Mouse (Mus musculus) c-Kit-negative CD71-positive TER-119-positive erythroid progenitor cells, embryonic 14.5 days (primary cell): Measurements from ENCODE around the gene Nubp1.

ENCODE experiments used
- DNase-seq: peaks from one replicate; pipeline ENCODE4 v3.0.0-alpha.2; 2013; ENCODE audit warnings: low read depth, low spot score

Nubp1 gene

GRCm38 (mm10) chr16:10417723-10418259 lies 6.0 kb downstream of the Nubp1 start:
- no peak for DNase-seq

DNA sequence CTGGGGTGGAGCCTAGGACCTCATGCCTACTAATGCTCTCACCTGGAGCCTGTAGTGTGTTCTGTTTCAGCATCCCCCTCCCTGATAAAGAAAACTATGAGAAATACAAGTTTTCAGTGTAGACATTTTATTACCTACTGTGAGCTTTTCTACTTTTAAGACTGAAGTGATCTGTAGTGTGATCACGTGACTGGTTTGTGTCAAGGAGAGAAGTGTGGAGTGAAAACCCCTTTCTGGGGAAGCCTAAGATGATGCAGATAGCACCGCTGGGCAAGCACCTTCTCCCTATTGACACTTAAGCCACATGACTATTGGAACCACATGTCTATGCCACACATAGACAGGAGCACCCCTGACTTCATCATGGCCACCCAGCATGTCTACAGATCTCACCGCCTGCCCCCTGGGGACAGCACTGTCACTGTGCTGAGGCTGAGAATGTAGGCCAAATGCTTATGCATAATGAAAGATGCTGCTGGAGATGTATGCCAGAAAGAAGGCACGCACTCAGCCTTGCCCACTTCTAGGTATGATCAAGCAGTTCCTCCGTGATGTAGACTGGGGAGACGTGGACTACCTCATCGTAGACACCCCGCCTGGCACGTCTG lies 8.8 kb downstream of the Nubp1 start:
- DNase-seq = no peak

DNA sequence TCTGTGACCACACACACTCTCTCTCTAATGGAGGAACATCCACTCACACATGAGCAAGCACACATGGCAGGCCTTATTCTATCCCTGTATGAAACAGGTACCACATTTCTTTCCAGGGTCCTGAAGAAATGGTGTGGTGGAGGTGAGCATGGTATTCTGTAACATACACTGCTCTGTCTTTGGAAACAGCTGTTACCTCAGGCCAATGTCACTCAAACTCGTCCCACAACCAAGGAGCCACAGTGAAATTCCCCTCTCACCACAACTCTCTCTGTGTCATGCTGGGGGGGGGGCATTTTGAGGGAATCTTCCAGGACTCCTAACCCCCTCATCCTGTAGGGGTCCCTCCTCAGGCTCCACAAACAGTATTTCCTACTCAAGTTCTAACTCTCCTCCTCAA lies 20.2 kb downstream of the Nubp1 start:
- DNase-seq = no peak

DNA sequence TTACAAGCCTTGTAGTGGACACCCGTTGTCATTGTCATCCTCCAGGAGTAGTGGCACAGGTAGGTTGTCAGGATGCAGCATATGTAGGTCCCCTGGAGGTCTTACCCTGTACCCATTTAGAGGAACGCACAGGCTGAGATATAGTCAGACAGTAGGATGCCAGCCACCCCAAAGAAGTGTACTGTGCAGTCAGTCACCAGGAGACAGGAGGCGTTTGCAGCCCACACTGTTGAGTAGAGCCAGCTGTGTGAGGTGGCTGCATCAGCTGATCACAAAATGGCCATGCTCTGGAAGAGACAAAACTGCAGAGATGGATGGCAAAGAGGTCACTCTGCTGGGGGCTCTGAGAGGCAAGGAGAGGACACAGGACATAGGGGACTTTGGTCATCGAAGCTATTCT lies 20.6 kb downstream of the Nubp1 start:
- DNase-seq = no peak

- no peak for DNase-seq
These were observed 21.6 kb downstream of the Nubp1 start for GRCm38 (mm10) chr16:10433344-10433743.

DNA sequence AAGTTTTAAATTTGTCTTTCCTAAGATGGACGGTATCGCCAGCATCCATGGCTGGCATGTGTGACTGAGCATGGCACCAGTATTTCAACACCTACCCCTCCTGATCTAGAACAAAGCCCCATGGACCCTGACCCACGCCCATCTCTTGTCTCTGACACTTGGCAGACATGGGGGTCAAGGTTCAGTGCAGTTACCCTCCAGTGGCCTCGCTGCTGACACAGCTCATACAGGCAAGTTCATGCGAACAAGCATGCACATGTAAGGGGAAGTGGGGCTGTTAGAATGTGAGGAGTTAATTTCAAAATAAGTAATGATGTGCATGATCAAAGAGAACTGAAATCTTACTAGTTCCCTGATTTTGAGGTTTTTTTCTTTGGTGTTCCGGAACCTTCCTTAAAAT lies 24.4 kb downstream of the Nubp1 start:
- no peak for DNase-seq

DNA sequence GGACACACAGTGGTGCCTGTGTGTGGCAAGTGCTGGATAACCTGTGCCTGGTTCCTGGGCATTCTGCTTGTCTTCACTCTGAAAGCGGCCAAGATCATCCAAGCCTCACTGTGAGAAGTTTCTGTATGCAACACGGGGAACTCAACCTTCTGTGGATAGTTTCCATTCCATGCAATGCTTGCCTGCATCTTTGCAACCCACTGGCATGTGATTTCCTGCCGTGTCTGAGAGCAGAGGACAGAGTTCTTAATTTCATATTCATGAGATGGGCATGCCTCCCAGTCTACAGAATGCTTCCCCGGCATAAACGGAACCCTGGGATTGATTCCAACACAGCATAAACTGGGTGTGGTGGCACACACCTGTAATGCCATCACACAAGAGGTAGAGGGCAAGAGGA lies 26.3 kb downstream of the Nubp1 start:
- DNase-seq = no peak

DNA sequence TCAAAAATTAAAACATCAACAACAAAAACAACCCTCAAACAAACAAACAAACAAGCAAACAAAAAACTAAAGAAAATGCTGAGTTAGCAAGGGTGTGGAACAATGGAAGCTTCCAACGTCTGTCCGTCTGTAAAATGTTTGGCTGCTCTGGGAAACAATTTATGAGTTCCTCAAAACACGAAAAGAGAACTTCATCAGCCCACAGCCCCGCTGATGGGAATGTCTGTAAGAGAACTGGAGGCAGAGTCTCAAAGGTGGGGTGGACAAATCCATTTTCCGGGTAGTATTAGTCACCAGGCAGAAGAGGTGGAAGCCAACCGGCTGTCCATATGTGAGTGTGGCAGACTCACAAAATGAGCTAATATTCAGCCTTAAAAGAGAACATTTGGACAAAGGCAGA lies 29.6 kb downstream of the Nubp1 start:
- no peak for DNase-seq

DNA sequence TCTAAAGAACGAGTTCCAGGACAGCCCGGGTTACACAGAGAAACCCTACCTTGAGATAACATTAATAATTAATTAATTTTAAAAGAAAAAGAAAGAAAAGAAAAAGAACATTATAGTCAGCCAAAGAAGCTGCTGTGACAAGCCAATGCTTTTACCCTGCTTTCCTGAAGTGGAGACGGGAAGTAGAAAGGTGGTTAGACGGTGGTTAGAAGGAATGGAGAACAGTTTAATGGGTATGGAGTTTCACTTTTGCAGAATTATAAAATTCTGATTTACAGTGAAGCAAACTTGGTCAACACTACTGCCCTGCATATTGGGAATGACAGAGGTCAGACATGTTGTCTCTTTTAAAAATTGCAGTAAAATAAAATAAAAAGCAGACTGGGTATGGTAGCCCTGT lies 30.0 kb downstream of the Nubp1 start:
- DNase-seq = no peak

DNA sequence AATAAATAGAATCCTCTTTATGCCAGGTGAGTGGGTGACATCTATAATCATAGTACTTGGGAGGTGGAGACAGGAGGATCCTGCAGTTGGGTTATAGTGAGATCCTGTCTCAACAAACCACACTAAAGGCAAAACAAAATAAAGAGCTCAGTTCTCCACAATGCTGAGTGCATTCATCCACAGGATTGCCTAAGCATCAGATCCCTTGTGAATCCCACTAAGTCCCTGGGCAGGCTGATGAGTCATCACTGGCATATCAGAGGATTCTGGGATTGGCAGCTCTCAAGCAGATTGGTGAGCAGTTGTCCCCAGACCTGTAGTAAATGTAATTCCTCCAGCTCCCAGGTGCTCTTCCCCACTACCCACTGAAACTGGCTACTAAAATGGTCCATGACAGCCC lies 32.0 kb downstream of the Nubp1 start:
- DNase-seq = no peak

- no peak for DNase-seq
These were observed 35.0 kb downstream of the Nubp1 start for GRCm38 (mm10) chr16:10446573-10447263.

DNA sequence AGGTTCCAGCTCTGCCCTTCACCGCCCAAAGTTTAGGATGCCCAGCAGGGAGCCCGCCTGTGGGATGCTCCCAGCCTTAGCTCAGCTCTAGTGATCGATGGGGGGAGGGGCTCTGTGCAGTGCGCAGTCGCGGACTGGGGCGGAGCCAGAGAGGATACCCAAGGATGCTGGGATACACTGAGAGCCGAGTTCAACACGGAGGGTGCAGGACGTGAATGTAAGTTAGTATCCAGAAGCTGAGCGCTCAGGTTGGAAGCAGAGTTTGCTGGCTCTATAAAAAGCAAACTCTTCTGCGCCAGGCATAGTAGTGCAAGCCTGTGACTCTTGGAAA lies 35.5 kb downstream of the Nubp1 start, which contains the start of gene Tvp23a:
Gene Tvp23a (minus strand): TSS at position 99 of the 331 bp plus-strand sequence.
- no peak for DNase-seq

GRCm38 (mm10) chr16:10447781-10448180 lies 36.0 kb downstream of the Nubp1 start:
- DNase-seq = no peak

GRCm38 (mm10) chr16:10448931-10449330 lies 37.2 kb downstream of the Nubp1 start:
- DNase-seq = no peak

DNA sequence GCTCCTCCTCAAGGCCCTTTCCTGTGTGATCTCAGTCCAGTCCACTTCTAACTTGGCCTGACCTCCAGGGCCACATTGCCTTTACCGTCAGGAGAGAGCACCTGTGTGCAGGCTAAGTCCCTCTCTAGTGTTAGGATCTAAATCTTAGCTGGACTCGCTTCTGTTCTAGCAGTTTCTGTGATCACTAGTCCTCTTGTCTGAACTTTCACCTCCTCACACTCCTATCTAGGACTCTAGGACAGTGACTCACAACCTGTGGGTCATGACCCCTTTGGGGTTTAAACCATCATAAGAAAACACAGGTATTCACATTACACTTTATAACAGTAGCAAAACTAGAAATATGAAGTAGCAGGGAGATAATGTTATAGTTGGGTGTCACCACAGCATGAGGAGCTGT lies 40.2 kb downstream of the Nubp1 start:
- DNase-seq = no peak

- DNase-seq = no peak
These were observed 40.7 kb downstream of the Nubp1 start for GRCm38 (mm10) chr16:10452445-10452896.

DNA sequence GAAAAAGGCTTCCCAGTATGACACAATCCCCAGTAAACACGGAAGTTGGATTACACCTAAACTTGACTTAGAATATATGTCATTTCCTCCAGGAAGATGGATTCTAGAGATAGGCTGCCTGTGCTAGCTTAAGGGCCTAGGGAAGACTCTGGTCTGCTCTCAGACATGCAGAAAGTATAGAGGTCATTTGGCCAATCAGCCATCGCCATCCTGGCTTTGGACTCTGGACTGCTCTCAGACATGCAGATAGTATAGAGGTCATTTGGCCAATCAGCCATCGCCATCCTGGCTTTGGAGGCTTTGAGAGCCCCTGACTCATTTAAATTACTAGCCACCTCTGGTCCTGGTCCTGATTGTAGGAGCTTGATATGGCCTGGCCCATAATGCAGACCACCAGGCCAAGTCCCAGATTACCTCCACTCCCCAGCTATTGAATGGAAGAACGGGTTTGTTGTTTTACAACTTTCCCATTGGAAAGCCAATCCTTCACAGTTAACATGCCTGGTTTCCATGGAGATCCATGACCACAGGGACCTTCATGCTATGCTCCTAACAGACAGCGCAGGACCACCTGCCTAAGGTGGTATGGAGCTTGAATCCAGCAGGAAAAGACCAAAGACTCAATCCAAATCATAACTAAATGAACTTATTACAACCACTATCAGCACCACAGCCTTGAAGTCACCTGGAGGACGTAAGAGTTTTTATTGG lies 42.3 kb downstream of the Nubp1 start:
- DNase-seq = no peak

GRCm38 (mm10) chr16:10454583-10454974 lies 42.8 kb downstream of the Nubp1 start:
- DNase-seq = no peak

DNA sequence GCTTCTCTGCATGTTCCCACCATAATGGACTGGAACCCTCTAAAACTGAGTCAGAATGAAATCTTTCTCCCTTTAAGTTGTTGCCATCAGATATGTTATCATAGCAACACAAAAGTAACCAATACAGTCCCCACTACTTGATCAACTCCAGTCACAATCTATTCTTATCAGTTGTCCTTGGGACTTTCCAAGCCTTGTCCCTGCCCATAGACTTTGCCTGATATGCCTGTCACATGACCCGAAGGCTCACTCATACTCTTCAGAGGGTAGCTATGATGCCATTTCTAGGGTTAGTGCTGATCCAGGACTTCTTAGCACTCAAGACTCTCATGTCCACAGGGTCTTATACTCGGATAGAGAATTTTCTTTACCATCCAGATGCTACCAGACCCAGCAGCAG lies 48.4 kb downstream of the Nubp1 start:
- no peak for DNase-seq

DNA sequence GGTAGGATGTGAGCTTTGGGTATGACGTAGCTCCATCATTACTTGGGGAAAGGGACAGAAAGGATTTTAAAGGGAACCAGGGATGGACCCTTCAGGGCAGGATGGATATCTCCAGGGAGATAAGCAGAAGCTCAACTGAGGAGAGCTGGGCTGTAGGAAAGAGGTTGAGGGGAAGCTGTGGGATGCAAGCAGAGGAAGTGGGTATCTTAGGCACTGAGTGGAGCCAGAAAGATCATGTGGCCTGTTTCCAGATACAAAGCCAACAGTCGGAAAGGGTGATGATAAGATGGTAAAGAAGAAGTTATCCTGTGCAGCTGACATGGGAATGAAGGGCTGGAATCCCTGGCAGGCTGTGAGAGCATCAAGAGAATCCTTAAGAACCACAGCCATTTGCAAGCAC lies 49.4 kb downstream of the Nubp1 start:
- DNase-seq = no peak

DNA sequence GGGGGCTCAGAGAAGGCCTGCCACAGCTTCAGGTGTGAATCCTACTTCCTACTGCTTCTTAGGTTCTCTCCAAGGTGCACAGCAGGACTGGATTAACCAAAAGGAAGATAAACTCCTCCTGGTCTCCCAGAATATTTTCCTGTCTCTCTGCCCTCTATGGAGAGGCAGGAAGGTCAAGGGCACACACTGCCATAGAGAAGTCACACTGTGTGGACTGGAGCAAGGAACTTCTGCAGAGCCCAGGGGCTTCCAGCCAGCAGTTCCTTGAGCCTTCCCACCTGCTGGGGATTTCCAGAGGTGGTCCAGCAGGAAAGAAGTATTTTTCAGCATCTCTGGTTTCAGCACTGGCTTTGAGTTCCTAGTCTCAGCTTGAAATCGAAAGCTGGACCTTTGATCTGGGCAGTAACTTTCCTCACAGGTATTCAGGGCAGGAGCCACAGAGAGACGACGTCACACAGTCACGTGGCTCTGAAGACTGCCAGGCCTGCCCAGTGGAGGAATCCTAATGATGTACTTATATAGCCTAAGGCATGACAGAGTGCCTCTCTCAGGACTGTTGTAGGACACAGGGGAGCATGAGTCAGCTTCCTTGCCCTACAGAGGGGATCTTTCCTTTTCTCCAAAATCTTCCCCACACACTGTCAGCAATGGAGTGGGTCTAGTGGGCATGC lies 53.4 kb downstream of the Nubp1 start:
- no peak for DNase-seq
